Mouse (Mus musculus) thymus, adult 2 months (tissue): ENCODE data around the gene Afg3l1.

Source experiments
- CTCF ChIP-seq: fragments of 200-500 bp; IDR thresholded peaks from 2 replicates; pipeline ENCODE4 v1.5.1; 2012; ENCODE audit warnings: mild to moderate bottlenecking, control low read depth, low read length, moderate library complexity, borderline replicate concordance; ENCODE audit not compliant: control insufficient read depth, poor library complexity, insufficient read depth; ENCODE audit errors: extremely low read depth
- POLR2A ChIP-seq: fragments of 200-500 bp; IDR thresholded peaks from 2 replicates; pipeline ENCODE4 v1.6.1; 2012; ENCODE audit warnings: mild to moderate bottlenecking, low read length, control low read depth, moderate library complexity; ENCODE audit not compliant: control insufficient read depth, poor library complexity, insufficient read depth; ENCODE audit errors: extremely low read depth

- TF ChIP-seq CTCF (no peak), POLR2A (no peak)
These were observed 23.8 kb upstream of the Afg3l1 start for GRCm38 (mm10) chr8:123453951-123454350.
